Mouse (Mus musculus): Measurements from ENCODE around the gene Pmpca.

DNA sequence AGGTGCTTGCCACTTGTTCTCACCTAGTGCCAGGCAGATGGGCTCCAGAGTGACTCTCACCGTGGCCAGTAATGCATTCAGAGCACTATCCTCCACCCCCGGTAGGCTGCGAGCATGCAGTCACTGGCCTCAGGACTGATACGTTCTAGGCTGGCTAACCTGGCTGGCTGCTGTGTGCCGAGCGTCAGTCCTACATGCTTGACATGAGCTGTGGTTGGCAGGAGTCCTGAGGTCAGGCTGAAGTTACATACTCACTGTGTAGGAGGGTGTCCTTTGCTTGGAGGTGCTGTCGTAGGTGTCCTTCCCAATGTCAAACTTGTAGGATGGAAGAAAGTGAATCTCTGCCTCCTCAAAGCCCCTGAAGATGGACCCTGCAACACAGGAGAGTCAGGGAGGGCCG lies 9.8 kb downstream of the Pmpca start:
- no peak for TF ChIP-seq CTCF (IDR thresholded peaks at IDR 0.05; ENCODE audit: extremely low read depth, insufficient read length, insufficient replicate concordance, low read depth, low read length)
- TF ChIP-seq POLR2A (IDR thresholded peaks at IDR 0.05; ENCODE audit: low read depth, low read length), result no peak

Measured in small intestine, adult 2 months (tissue).